Mouse (Mus musculus): ENCODE measurements around the gene Mymk. TPM values are rescaled to one million over a fixed set of nuclear protein-coding genes. Genes with fewer than 3 reads are reported as not detected.

Gene Mymk
- polyA plus RNA-seq, 1 experiment = 0.81 TPM

GRCm38 (mm10) chr2:27019530-27019929 lies 52.4 kb downstream of the Mymk start:
- peaks cover 15% of the 10 kb centered on the region for H3K36me3 ChIP-seq (ENCODE audit: control insufficient read depth, insufficient read depth, low read length)

GRCm38 (mm10) chr2:27017802-27018201 lies 54.2 kb downstream of the Mymk start:
- Histone ChIP-seq H3K4me1 (replicated peaks; ENCODE audit: control insufficient read depth, insufficient read depth, low read length) (no peaks in the 10 kb centered on the region), H3K4me3 (ENCODE audit: control insufficient read depth, insufficient read depth, low read length) (no peak overlapping the region), H3K27me3 (ENCODE audit: control insufficient read depth, insufficient read depth, low read length) (no peaks in the 10 kb centered on the region), H3K36me3 (ENCODE audit: control insufficient read depth, insufficient read depth, low read length) (peaks cover 22% of the 10 kb centered on the region), H3K27ac (ENCODE audit: control insufficient read depth, insufficient read depth, low read length) (no peak overlapping the region)
- peak; percentile 60 for DNase-seq
- 54% methylated on average over 5 of the region's 5 CpGs for WGBS
- TF ChIP-seq CTCF (IDR thresholded peaks at IDR 0.05; ENCODE audit: borderline replicate concordance, control insufficient read depth, extremely low read depth, insufficient read depth, low read length, poor library complexity) (peak; percentile 89), POLR2A (IDR thresholded peaks at IDR 0.05; ENCODE audit: control insufficient read depth, extremely low read depth, insufficient read depth, low read length, poor library complexity) (no peak)

More at GRCm38 (mm10) chr2:27019530-27019929, 52.4 kb downstream of the Mymk start:
- no peaks in the 10 kb centered on the region for H3K27me3 ChIP-seq (ENCODE audit: control insufficient read depth, insufficient read depth, low read length)
- H3K4me3 ChIP-seq (ENCODE audit: control insufficient read depth, insufficient read depth, low read length) = no peak overlapping the region
- H3K27ac ChIP-seq (ENCODE audit: control insufficient read depth, insufficient read depth, low read length) = no peak overlapping the region
- no peak for TF ChIP-seq CTCF (IDR thresholded peaks at IDR 0.05; ENCODE audit: borderline replicate concordance, control insufficient read depth, extremely low read depth, insufficient read depth, low read length, poor library complexity)
- TF ChIP-seq POLR2A (IDR thresholded peaks at IDR 0.05; ENCODE audit: control insufficient read depth, extremely low read depth, insufficient read depth, low read length, poor library complexity) = no peak
- no peaks in the 10 kb centered on the region for H3K4me1 ChIP-seq (replicated peaks; ENCODE audit: control insufficient read depth, insufficient read depth, low read length)
- DNase-seq = no peak
- WGBS = 97% methylated on average over 2 of the region's 2 CpGs

Other genes with a start within 250 kb of the Mymk start
- 0.06 TPM in 1 of 2 replicates, not detected in the other for gene Abo, start 207.2 kb downstream of the Mymk start, polyA plus RNA-seq (2012; rRNA removed)
- gene Surf6, start 169.3 kb downstream of the Mymk start, polyA plus RNA-seq (2012; rRNA removed) = 20.8 and 23.1 TPM in 2 replicates
- gene Med22, start 161.5 kb downstream of the Mymk start, polyA plus RNA-seq (2012; rRNA removed) = 39.0 and 46.5 TPM in 2 replicates
- gene Rpl7a, start 161.4 kb downstream of the Mymk start, polyA plus RNA-seq (2012; rRNA removed) = 799 and 817 TPM in 2 replicates
- gene Surf2, start 155.8 kb downstream of the Mymk start, polyA plus RNA-seq (2012; rRNA removed) = 33.8 and 36.4 TPM in 2 replicates
- 72.7 and 78.5 TPM in 2 replicates for gene Surf1, start 155.6 kb downstream of the Mymk start, polyA plus RNA-seq (2012; rRNA removed)
- gene Surf4, start 138.3 kb downstream of the Mymk start, polyA plus RNA-seq (2012; rRNA removed) = 410 and 472 TPM in 2 replicates
- gene Stkld1, start 138.1 kb downstream of the Mymk start, polyA plus RNA-seq (2012; rRNA removed) = 0.75 and 0.96 TPM in 2 replicates
- gene Rexo4, start 107.8 kb downstream of the Mymk start, polyA plus RNA-seq (2012; rRNA removed) = 49.7 and 56.2 TPM in 2 replicates
- 1.1 and 1.2 TPM in 2 replicates for gene Adamts13, start 98.8 kb downstream of the Mymk start, polyA plus RNA-seq (2012; rRNA removed)
- gene Cacfd1, start 62.3 kb downstream of the Mymk start, polyA plus RNA-seq (2012; rRNA removed) = 58.9 and 63.9 TPM in 2 replicates
- 14.0 and 17.5 TPM in 2 replicates for gene Slc2a6, start 44.2 kb downstream of the Mymk start, polyA plus RNA-seq (2012; rRNA removed)
- gene Adamtsl2, start 7.2 kb upstream of the Mymk start, polyA plus RNA-seq (2012; rRNA removed) = 16.1 and 16.5 TPM in 2 replicates
- 7.8 and 13.3 TPM in 2 replicates for gene Fam163b, start 70.3 kb upstream of the Mymk start, polyA plus RNA-seq (2012; rRNA removed)
- gene Dbh, start 93.1 kb upstream of the Mymk start, polyA plus RNA-seq (2012; rRNA removed) = 0.41 and 0.69 TPM in 2 replicates
- 10.5 and 12.3 TPM in 2 replicates for gene Sardh, start 176.2 kb upstream of the Mymk start, polyA plus RNA-seq (2012; rRNA removed)